Mouse (Mus musculus) forebrain, embryonic 15.5 days (tissue): ENCODE data around the gene Rpl12. TPM values are rescaled to one million over a fixed set of nuclear protein-coding genes. Genes with fewer than 3 reads are reported as not detected.

Source experiments
- ATAC-seq: fragments of 200-750 bp; cut with Nextera tagmentation; replicated peaks from 2 replicates; pipeline ENCODE4 v1.8.0; 2017; ENCODE audit warnings: mild to moderate bottlenecking, moderate TSS enrichment, moderate library complexity
- H3K27ac ChIP-seq: fragments of 300-500 bp; sonication (generic); replicated peaks from 2 replicates; pipeline ENCODE4 v1.5.1; 2015; ENCODE audit warnings: mild to moderate bottlenecking, inconsistent platforms
- H3K27me3 ChIP-seq: fragments of 300-500 bp; sonication (generic); 2 replicates; pipeline ENCODE4 v1.6.1; 2015; ENCODE audit warnings: inconsistent platforms
- H3K36me3 ChIP-seq: fragments of 300-500 bp; sonication (generic); 2 replicates; pipeline ENCODE4 v1.6.1; 2015; ENCODE audit warnings: mild to moderate bottlenecking, inconsistent platforms
- H3K4me1 ChIP-seq: fragments of 300-500 bp; sonication (generic); 2 replicates; pipeline ENCODE4 v1.6.1; 2015; ENCODE audit warnings: inconsistent platforms
- H3K4me2 ChIP-seq: fragments of 300-500 bp; sonication (generic); replicated peaks from 2 replicates; pipeline ENCODE4 v1.6.1; 2015; ENCODE audit warnings: mild to moderate bottlenecking, inconsistent platforms
- H3K4me3 ChIP-seq: fragments of 300-500 bp; sonication (generic); 2 replicates; pipeline ENCODE4 v1.5.1; 2015; ENCODE audit warnings: mild to moderate bottlenecking, inconsistent platforms
- H3K9ac ChIP-seq: fragments of 300-500 bp; sonication (generic); replicated peaks from 2 replicates; pipeline ENCODE4 v1.6.1; 2015; ENCODE audit warnings: mild to moderate bottlenecking, inconsistent platforms
- H3K9me3 ChIP-seq: fragments of 300-500 bp; sonication (generic); 2 replicates; pipeline ENCODE4 v1.6.1; 2016; ENCODE audit warnings: inconsistent platforms
- WGBS: fragments of 180-500 bp; shearing (Covaris S2); methylation state at CpG from one replicate; pipeline ENCODE4 v1.1.7; 2015; ENCODE audit warnings: mixed read lengths; 5-methylcytosine and 5-hydroxymethylcytosine counted together
- polyA plus RNA-seq: library from polyadenylated mRNA; unstranded; fragments of >200 nt; fragmentation: Nextera tagmentation; extraction: Ambion mirVana; gene quantifications from 2 replicates; pipeline ENCODE4 v1.2.1, GENCODE M21; 2015

The Rpl12 gene
- polyA plus RNA-seq, 1 experiment from 2014 or later = 96.9 TPM

GRCm38 (mm10) chr2:32924306-32924844 lies 37.0 kb upstream of the Rpl12 start:
- H3K9ac ChIP-seq = no peak overlapping the region
- H3K4me3 ChIP-seq = no peak overlapping the region
- no peak overlapping the region for H3K4me2 ChIP-seq
- H3K36me3 ChIP-seq = peaks cover 59% of the 10 kb centered on the region
- no peaks in the 10 kb centered on the region for H3K4me1 ChIP-seq
- H3K27ac ChIP-seq = no peak overlapping the region
- WGBS = 71% methylated on average over 10 of the region's 10 CpGs
- no peak for ATAC-seq
- no peaks in the 10 kb centered on the region for H3K9me3 ChIP-seq
- no peaks in the 10 kb centered on the region for H3K27me3 ChIP-seq

GRCm38 (mm10) chr2:32926330-32927075 lies 34.9 kb upstream of the Rpl12 start:
- 92% methylated on average over 11 of the region's 12 CpGs for WGBS
- no peak for ATAC-seq
- no peaks in the 10 kb centered on the region for H3K4me1 ChIP-seq
- H3K27ac ChIP-seq = no peak overlapping the region
- H3K4me2 ChIP-seq = no peak overlapping the region
- H3K9me3 ChIP-seq = no peaks in the 10 kb centered on the region
- H3K4me3 ChIP-seq = no peak overlapping the region
- peaks cover 39% of the 10 kb centered on the region for H3K36me3 ChIP-seq
- no peak overlapping the region for H3K9ac ChIP-seq
- H3K27me3 ChIP-seq = no peaks in the 10 kb centered on the region

GRCm38 (mm10) chr2:32927624-32928234 lies 33.6 kb upstream of the Rpl12 start:
- Histone ChIP-seq H3K4me2 (no peak overlapping the region), H3K9me3 (no peaks in the 10 kb centered on the region), H3K9ac (no peak overlapping the region), H3K4me1 (no peaks in the 10 kb centered on the region), H3K4me3 (no peak overlapping the region), H3K27me3 (no peaks in the 10 kb centered on the region), H3K27ac (no peak overlapping the region), H3K36me3 (peaks cover 27% of the 10 kb centered on the region)
- ATAC-seq = no peak
- 80% methylated on average over 15 of the region's 15 CpGs for WGBS

- Histone ChIP-seq H3K9ac (no peak overlapping the region), H3K4me1 (no peaks in the 10 kb centered on the region), H3K9me3 (no peaks in the 10 kb centered on the region), H3K36me3 (peaks cover 22% of the 10 kb centered on the region), H3K27me3 (no peaks in the 10 kb centered on the region), H3K4me3 (no peak overlapping the region), H3K4me2 (no peak overlapping the region), H3K27ac (no peak overlapping the region)
- WGBS = 26% methylated on average over 10 of the region's 10 CpGs
- ATAC-seq = peak; percentile 44
Measured at GRCm38 (mm10) chr2:32928235-32928946, 33.0 kb upstream of the Rpl12 start.

- no peak overlapping the region for H3K27ac ChIP-seq
- no peaks in the 10 kb centered on the region for H3K4me1 ChIP-seq
- H3K9me3 ChIP-seq = no peaks in the 10 kb centered on the region
- ATAC-seq = no peak
- 88% methylated on average over 19 of the region's 19 CpGs for WGBS
- no peak overlapping the region for H3K9ac ChIP-seq
- H3K27me3 ChIP-seq = no peaks in the 10 kb centered on the region
- H3K4me2 ChIP-seq = no peak overlapping the region
- H3K36me3 ChIP-seq = peaks cover 18% of the 10 kb centered on the region; the same call in 1 of the 2 replicates
- H3K4me3 ChIP-seq = no peak overlapping the region
Measured at GRCm38 (mm10) chr2:32928947-32929829, 32.2 kb upstream of the Rpl12 start.

GRCm38 (mm10) chr2:32931730-32932129 lies 29.6 kb upstream of the Rpl12 start:
- ATAC-seq = no peak
- H3K36me3 ChIP-seq = peaks cover 18% of the 10 kb centered on the region; the same call in 1 of the 2 replicates
- 70% methylated on average over 7 of the region's 7 CpGs for WGBS
- H3K4me2 ChIP-seq = no peak overlapping the region
- no peak overlapping the region for H3K9ac ChIP-seq
- H3K27me3 ChIP-seq = no peaks in the 10 kb centered on the region
- no peaks in the 10 kb centered on the region for H3K4me1 ChIP-seq
- H3K27ac ChIP-seq = no peak overlapping the region
- no peaks in the 10 kb centered on the region for H3K9me3 ChIP-seq
- no peak overlapping the region for H3K4me3 ChIP-seq

GRCm38 (mm10) chr2:32938741-32939140 lies 22.6 kb upstream of the Rpl12 start:
- Histone ChIP-seq H3K4me3 (no peak overlapping the region), H3K27me3 (no peaks in the 10 kb centered on the region), H3K36me3 (peaks cover 46% of the 10 kb centered on the region), H3K4me1 (no peaks in the 10 kb centered on the region), H3K27ac (no peak overlapping the region), H3K4me2 (no peak overlapping the region), H3K9me3 (no peaks in the 10 kb centered on the region), H3K9ac (no peak overlapping the region)
- 96% methylated on average over 5 of the region's 5 CpGs for WGBS
- no peak for ATAC-seq

- Histone ChIP-seq H3K27me3 (no peaks in the 10 kb centered on the region), H3K4me3 (no peak overlapping the region), H3K27ac (no peak overlapping the region), H3K4me1 (no peaks in the 10 kb centered on the region), H3K4me2 (no peak overlapping the region), H3K36me3 (peaks cover 48% of the 10 kb centered on the region), H3K9me3 (no peaks in the 10 kb centered on the region), H3K9ac (no peak overlapping the region)
- 69% methylated on average over 5 of the region's 5 CpGs for WGBS
- ATAC-seq = no peak
Measured at GRCm38 (mm10) chr2:32939418-32939817, 21.9 kb upstream of the Rpl12 start.

- H3K4me2 ChIP-seq = no peak overlapping the region
- H3K4me3 ChIP-seq = no peak overlapping the region
- H3K27me3 ChIP-seq = no peaks in the 10 kb centered on the region
- H3K27ac ChIP-seq = no peak overlapping the region
- no peak overlapping the region for H3K9ac ChIP-seq
- no peaks in the 10 kb centered on the region for H3K9me3 ChIP-seq
- 91% methylated on average over 4 of the region's 4 CpGs for whole genome bisulfite sequencing
- ATAC-seq = no peak
- H3K36me3 ChIP-seq = peaks cover 53% of the 10 kb centered on the region
- no peaks in the 10 kb centered on the region for H3K4me1 ChIP-seq
Measured at GRCm38 (mm10) chr2:32940483-32940882, 20.9 kb upstream of the Rpl12 start.

- Histone ChIP-seq H3K27ac (no peak overlapping the region), H3K4me1 (no peaks in the 10 kb centered on the region), H3K27me3 (no peaks in the 10 kb centered on the region), H3K9ac (no peak overlapping the region), H3K36me3 (peaks cover 39% of the 10 kb centered on the region), H3K9me3 (no peaks in the 10 kb centered on the region), H3K4me3 (no peak overlapping the region), H3K4me2 (no peak overlapping the region)
- 92% methylated on average over 11 of the region's 11 CpGs for WGBS
- no peak for ATAC-seq
Measured at GRCm38 (mm10) chr2:32947454-32947853, 13.9 kb upstream of the Rpl12 start.

- H3K4me2 ChIP-seq = no peak overlapping the region
- no peaks in the 10 kb centered on the region for H3K9me3 ChIP-seq
- ATAC-seq = no peak
- H3K4me1 ChIP-seq = no peaks in the 10 kb centered on the region
- no peak overlapping the region for H3K4me3 ChIP-seq
- 100% methylated on average over 2 of the region's 2 CpGs for WGBS
- H3K9ac ChIP-seq = no peak overlapping the region
- H3K27ac ChIP-seq = no peak overlapping the region
- no peaks in the 10 kb centered on the region for H3K27me3 ChIP-seq
- peaks cover 38% of the 10 kb centered on the region for H3K36me3 ChIP-seq
Measured at GRCm38 (mm10) chr2:32954581-32954980, 6.8 kb upstream of the Rpl12 start.
